Mouse (Mus musculus) mouse trophoblast stem cell (cell line): Measurements from ENCODE around the gene Wipf2.
"Not testable (repeated sequence)": the region's sequence is repeated elsewhere in the genome, so short reads cannot be mapped to it uniquely, and the experiment has no call there.

Source experiments
- in situ Hi-C, 2 experiments: fragments of 300-500 bp; cut with MseI, MboI; formaldehyde crosslinking; loops; 2 replicates in 1 of 2; 3 replicates in 1 of 2; pipeline ENCODE4 v1.15.1; 2025

Wipf2 gene

DNA sequence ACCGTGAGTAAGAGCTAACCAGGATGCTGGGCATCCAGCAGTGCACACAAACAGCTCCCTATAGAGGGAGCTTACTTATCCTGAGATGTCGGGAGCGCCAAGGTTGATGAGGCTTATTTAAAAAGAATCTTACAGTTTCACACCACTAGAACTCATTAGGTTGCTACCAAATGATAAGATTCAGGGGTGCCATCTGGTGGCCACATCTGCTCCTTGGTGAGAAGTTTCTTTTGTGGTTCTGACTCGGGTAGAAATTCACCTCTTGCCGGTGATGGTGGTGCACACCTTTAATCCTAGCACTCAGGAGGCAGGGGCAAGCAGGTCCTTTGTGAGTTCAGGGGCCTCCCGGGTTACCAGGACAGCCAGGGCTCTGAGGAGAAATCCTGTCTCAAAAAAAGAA, 46.2 kb downstream of the Wipf2 start:
- in situ Hi-C loops, result no loop called here

DNA sequence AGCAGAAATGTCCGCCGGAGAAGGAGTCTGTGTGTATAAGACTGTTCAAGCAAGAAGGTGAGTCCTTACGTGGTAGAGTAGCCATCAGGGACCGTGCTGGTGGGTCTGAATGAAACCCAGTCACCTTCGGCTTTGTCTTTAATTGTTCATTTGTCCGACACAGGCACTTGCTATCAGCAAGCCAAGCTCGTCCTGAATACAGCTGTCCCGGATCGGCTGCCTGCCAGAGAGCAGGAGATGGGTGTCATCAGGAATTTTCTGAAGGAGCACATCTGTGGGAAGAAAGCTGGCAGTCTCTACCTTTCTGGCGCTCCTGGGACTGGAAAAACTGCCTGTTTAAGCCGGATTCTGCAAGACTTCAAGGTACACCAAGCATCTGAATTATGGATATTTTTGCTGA, 47.0 kb downstream of the Wipf2 start:
- in situ Hi-C loops, result no loop called here

DNA sequence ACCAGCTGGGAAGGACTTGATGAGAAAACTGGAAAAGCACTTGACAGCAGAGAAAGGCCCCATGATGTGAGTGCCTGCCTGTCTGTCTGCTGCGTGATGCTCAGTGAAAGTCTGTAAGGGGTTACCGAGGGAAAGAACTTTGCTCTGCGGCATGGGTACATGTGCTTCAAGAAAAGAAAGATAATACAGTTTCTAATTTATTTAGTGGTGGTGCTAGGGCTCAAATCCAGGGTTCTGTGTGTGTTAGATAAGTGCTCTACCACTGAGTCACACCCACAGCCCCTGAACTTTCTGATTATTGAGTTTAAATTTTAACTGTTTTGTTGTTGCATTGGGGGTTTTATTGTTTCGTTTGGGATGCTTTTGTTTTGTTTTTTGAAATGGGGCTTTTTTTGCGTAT, 48.1 kb downstream of the Wipf2 start:
- in situ Hi-C loops, result no loop called here

DNA sequence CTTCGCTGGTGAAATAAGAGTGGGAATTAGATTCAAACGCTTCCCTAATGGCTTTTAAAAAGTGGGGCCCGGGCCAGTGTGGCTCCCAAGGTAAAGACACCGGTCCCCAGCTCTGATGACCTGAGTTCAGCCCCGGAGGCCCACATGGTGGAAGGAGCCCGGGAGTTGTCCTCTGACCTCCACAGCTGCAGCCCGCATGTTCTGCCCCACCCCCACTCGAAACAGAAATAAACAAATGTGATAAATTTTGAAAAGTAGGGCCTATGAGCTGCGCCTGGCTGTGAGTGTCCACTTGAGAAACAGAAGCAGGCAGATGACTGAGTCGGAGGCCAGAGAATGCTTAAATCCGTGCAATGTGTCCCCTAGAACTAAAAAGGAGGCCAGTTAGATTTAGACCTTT, 50.8 kb downstream of the Wipf2 start:
- in situ Hi-C loops, result no loop called here

DNA sequence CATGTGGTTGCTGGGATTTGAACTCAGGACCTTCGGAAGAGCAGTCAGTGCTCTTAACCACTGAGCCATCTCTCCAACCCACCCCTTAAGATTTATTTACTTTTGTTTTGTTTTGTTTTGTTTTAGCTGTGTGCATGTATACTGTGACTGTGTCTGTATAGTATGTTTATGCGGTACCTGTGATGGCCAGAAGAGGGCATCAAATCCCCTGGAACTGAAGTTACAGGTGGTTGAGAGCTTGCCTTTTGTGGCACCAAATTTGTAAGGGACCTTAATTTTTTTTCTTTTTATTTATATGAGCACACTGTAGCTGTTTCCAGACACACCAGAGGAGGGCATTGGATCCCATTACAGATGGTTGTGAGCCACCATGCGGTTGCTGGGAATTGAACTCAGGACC, 52.9 kb downstream of the Wipf2 start:
- in situ Hi-C loops, result not testable (repeated sequence)

DNA sequence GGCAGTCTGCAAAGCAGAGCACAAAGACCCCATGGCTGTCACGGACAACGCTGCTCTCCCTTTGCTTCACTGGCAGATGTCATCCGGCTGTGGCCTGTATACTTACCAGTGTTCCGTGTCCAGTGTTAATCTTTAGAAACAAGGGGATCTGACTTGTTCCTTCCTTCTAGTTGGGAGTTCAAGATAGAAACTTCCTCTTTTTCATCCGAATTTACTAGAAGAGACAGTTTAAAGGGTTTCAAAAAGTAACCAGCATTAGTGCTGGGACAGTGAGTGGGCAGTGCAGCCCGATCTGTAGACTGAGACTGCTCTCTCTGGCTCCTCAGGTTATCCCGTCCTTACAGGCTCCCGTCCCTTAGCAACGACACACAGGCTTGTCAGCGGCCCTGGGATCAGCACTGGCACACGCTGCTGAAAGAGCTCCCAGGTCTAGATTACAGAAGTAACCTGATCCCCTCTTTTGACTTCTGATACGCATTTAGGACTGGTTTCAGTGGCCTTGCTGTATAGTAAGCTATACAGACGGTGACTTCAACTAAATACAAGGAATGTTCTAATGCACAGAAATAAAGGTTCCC, 54.1 kb downstream of the Wipf2 start:
- in situ Hi-C loops, result no loop called here

DNA sequence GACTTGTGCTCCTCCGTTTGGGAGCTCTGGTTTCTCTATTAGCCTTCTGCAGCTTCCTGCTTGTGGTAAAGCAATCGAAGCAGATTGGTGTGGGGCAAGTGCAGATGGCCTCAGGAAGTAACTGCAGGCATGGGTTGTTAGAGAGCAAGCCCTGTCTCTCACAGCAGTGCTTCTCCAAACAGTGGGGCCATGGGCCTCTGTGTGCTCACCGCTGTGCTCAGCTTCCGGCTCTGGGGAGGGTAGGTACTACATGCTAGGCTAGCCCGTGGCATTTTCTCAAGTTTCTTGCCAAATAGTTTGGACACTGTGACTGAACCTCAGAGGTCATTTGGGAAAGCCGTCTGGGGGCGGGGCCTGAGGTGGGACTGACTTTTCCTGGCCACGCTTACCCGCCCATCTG, 54.8 kb downstream of the Wipf2 start:
- in situ Hi-C loops, result no loop called here

DNA sequence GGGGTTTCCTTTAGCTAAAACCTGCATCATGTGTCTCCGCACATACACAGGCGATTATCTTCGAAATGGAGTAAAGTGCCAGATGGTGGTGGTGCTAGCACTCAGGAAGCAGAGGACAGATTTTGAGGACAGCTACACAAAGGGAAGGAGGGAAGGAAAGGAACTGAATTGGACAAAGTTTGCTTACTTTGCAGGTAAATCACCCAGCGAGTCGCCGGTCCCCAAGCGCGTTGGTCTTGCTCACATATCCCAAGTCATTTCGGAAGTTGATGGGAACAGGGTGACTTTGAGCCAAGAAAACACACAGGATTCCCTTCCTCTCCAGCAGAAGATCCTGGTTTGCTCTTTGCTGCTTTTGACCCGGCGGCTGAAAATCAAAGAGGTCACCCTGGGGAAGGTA, 55.6 kb downstream of the Wipf2 start:
- in situ Hi-C loops, result no loop called here

DNA sequence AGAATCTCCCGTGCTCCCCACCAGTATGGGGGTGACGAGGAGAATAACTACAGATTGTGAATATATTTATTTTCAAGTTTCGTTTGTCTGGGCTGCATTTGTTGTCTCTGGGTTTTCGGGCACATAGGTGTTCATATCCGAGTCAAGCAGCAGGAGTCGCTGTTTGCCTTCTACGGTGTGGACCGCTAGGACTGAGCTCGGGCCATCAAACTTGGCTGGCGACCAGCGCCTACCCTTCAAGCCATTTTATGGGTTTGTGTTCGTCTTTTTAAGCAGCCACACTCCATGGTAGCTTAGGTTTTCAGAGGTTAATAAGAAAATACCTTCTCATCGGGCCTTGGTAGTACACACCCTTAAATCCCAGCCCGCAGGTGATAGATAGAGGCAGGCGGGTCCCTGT, 58.4 kb downstream of the Wipf2 start:
- in situ Hi-C loops, result loop anchor here (10.0 kb wide), 1 partner anchor 53 kb away; no protein-coding TSS in a partner anchor

DNA sequence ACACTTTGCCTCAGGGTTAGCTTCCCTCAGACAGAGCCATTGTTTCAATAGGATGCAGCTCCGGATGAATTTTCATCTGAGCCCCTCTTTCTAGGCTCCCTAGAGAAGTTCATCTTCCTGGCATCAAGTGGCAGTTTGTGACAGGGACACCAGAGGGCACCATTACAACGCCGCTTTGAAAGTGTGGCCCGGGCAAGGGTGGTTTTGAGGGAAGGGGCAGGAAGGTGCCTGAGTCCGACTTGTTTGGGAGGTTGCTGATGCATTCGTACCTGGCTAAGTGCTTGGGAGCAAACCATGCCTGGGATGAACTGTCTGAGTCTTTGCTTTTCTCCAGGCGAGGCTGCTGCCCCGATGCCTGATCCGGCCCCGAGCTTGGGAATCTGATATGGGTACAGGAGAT, 58.9 kb downstream of the Wipf2 start:
- in situ Hi-C loops, result loop anchor here (10.0 kb wide), 1 partner anchor 52 kb away; no protein-coding TSS in a partner anchor

DNA sequence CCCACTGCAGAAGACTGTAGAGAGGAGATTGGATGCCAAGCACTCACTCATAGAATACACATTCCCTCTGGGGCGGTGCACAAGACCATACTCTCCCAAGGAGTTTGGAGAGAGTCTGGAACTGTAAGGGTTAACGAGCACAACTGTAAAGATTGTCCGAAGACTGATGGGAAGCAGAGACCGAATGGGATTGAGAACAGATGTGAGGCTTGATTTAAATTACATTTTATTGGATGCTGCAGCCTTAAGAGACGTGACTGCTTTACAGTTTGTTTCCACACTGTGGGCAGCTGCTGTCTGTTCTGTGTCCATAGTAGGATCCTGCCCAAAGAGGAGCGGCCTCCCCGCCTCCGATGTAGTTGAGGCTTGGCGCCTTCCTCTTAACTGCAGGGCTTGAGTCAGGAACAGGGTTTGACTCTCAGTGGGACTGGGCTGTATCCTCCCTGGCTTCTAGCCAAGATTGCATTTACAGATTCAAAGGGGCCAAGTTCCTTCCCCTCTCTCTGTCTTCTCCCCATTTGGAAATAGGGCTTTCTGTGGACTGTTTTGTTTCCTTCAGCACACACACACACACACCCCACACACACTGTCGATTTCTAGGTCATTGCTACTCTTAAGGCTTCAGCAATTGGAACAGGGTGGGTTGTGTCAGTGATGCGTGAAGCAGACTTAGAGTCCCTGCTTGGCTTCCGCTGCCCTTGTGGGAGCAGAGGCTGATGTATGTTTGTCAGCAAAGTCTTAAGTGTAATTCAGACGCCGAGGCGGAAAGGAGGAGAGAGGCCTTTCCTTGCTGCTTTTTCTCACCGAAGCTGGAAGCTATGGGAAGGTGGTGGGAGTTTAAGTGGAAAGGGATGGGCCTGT, 59.6 kb downstream of the Wipf2 start:
- in situ Hi-C loops, result loop anchor here (10.0 kb wide), 1 partner anchor 52 kb away; no protein-coding TSS in a partner anchor

DNA sequence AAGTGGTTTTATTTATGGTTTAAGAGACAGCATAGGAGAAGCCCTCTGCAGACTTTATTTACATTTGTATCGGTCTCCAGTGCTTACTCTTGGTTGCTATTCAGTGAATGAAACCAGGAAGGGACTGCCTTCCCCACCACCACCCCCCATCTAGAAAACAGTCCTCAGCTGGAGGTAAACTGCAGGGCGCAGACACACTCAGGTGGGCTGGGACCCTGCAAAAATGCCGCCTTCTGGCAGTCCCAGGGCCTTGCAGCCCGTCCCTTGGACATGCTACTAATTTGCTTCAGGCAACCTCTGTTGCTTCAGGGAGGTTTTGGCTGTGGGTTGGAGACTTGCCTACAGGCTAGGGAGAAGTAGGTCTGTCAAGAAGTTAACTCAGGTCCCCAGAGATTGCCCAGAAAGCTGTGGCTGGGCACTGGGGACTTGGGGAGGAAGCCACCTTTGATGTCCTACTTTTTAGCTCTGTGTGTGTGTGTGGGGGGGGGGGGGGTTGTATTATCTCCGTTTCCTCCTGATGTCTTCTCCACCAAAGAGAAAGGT, 61.3 kb downstream of the Wipf2 start:
- in situ Hi-C loops, result loop anchor here (10.0 kb wide), 1 partner anchor 50 kb away; no protein-coding TSS in a partner anchor

DNA sequence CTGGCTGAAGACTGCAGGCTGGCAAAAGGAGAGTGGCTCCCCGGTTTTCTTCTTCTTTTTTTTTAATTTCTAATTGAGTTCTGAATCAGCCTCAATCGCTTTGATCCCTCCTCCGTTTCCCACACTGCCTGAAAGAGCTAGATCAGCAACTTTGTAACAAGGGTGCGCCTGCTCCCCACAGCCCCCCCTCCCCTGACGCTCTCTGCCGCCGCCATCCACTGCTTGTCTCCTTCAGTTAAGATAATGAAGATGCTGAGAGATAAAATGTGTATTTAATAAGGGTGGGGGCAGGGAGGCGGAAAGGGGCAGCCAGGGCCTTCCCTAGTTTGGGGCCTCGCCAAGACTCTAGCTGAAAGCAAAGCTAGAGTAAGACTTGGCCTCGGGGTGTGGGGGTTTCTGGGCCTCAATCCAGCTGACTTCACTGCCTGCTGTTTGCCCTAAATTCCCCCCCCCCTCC, 61.9 kb downstream of the Wipf2 start:
- in situ Hi-C loops, result loop anchor here (10.0 kb wide), 1 partner anchor 50 kb away; no protein-coding TSS in a partner anchor

DNA sequence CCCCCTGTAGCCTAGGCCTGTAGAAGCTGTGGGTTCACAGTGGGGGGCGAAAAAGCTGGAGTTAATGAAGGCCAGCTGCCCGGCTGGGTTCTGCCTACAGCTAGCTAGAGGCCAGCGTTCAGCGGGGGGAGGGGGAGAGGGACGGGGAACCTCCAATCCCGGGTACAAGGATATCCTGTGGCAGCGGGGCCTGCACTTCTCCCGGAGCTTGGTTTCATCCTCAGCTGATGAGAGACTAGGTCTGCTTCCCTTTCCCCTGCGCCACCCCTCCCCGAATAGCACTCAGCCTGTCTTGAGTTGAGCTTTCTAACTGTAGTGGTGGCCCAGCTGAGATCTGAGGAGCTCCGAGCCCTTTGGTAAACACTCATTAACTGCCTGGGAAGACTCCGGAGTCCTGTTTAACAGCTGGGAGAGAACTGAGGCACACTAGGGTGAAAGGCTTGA, 62.5 kb downstream of the Wipf2 start:
- in situ Hi-C loops, result loop anchor here (10.0 kb wide), 1 partner anchor 49 kb away; no protein-coding TSS in a partner anchor

DNA sequence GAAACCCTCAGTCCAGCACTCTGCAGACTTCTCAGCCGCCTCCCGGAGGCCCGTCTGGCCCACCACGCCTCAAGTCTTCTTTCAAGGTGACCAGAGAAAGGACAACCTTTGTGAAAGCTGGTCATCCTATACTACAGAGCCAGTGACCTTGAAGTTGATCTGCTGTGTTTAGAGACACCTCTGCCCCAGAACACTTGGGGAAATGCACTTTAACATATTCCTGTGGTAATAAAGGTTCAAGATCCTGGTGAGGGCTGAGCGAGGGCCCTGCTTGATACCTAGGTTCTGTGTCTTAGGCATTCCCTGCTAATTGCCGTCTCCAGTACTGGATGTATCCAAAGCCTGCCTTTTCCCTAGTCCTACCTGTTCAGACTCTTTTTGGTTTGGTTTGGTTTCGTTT, 63.1 kb downstream of the Wipf2 start:
- in situ Hi-C loops, result loop anchor here (10.0 kb wide), 1 partner anchor 48 kb away; no protein-coding TSS in a partner anchor

DNA sequence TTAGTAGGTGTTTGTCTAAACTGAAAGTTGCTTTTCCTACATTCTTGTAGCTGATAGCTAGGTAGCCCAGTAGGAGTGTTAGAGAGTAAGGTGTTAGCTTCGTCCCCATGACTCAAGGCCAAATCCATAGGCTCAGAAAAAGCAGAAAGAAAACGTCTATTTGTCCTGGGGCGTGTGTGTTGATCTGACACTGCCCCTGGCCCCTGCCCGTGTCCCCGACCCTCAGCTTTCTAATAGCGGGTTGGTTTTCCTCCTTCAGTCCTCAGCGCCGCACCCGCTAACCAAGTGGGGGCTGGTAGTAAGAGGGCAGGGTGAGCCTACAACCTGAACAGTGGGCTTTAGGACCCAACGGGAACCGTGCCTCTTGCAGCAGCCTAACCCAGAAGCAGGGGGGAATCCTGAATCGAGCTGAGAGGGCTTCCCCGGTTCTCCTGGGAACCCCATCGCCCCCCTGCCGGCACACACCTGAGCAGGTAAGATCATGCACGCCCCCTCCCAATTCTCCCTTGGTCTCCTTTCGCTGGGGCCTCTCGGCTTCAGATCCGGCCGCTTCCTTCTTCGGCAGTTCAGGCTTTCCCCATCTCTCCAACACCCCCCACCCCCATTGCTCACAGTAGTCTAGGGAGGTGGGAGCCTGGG, 64.1 kb downstream of the Wipf2 start, which contains the start of gene Rara:
TSS of gene Rara (plus strand) at position 381 of the 639 bp plus-strand sequence.
- in situ Hi-C loops, result loop anchor here (10.0 kb wide), 1 partner anchor 47 kb away; no protein-coding TSS in a partner anchor

DNA sequence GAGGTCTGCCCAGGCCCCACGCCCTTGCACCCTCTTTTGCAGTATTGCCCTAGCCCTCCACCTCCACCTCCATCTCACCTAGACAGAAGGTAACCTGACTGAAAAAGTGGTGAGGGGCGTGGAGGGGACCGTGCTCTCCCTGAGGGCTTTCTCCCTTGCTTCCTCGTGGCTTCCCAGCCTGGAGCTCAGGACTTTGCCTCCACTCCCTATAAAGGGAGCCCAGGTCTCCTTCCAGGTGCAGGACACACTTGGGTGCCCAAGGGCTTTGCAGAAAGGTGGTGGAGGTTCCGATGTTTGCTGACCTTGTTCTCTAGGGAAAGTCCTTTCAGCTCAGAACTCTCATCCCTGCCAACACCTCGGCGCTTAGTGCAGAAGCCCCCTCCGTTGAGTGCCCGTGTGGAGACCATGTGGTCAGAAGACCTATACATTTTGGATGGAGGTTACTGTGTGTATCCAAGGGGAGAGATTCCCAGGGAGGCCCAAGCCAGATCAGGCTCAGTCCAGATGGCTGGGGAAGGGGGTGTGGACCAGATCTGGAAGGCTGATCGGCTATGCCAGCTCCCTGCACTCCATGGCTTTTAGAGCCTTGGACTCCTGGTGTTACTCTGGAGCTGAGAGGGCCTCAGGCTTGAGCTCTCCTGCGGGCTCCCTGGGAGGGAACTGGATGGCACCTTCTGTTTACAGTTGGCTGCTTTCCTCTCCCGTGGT, 64.9 kb downstream of the Wipf2 start:
- in situ Hi-C loops, result loop anchor here (10.0 kb wide), 1 partner anchor 46 kb away; no protein-coding TSS in a partner anchor

DNA sequence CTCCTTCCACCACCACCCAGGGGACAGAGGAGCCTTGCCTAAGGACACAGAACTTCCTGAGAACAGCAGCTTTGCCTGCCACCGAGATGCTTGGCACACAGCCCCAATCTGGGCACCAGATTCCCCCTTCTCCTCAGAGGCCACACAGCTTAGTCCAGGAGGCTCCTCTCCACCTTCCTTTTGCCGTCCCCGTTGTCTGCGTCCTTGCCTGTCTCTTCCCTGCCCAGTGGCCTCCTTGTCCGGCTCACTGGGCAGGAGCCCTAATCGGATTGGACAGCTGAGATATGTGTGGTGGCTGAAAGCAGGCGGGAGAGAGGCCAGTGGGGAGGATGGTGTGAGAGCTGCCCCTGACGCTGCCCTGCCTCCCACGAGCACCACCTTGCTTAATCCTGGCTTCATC, 66.1 kb downstream of the Wipf2 start:
- in situ Hi-C loops, result loop anchor here (10.0 kb wide), 1 partner anchor 45 kb away; no protein-coding TSS in a partner anchor

DNA sequence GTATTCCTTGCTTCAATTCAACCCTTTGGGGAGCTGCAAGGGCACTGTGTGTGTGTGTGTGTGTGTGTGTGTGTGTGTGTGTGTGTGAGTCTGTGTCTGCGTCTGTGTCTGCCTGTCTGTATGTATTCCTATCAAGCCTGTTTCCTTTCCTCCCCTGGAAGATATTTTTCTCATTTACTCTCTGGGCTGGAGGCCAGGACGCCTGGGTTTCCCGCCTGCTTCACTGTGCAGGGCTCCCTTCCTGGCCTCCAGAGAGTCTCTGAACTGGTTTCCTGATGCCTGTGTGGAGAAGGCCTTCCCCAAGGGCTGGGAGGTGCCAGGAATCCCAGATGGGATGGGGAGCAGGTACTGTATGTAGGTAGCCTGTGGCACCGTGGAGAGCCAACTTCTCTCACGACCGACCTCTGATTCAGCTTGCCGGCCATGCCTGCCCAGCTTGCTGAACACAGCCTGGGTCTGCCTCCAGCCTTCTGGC, 66.7 kb downstream of the Wipf2 start:
- in situ Hi-C loops, result no loop called here

DNA sequence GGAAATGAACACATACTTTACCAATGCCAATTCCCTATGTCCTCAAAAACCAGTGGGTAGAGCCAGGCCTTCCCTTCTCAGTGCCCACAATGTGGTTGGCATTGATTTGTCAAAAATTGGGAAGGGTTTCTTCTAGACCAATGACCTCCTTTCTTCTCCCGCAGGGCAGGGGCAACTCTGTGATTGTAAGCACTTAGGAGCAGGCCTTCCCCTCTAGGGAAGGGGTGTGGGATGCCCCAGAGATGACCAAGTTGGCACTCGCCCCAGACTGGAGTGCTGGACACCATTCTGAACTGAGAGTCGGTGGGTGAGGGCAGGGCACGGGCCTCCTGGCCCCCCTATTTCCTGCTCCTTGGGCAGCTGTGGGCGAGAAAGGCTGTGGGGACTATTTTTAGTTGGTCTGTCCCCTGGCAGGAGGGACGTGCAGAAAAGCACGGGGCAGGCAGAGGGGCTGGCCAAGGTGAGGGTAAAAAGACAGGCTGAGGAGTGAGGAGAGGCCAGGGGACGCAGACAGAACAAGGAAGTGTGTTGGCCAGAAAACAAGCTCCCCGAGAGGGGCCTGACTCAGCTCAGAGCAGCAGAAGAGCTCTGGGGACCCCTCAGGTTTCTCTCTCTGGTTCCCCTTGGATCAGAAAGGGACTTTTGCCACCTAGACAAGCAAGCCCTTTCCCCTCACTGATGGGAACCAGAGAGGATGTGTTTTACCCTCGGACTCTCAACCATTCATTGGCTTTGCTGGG, 67.5 kb downstream of the Wipf2 start:
- in situ Hi-C loops, result no loop called here
